Mouse (Mus musculus): Measurements from ENCODE around the gene Myo18a. TPM values are rescaled to one million over a fixed set of nuclear protein-coding genes. Genes with fewer than 3 reads are reported as not detected.

Myo18a gene
- polyA plus RNA-seq, 1 experiment from 2014 or later: 17.3 TPM

- H3K36me3 ChIP-seq: peaks cover 6% of the 10 kb centered on the region
- H3K4me3 ChIP-seq (replicated peaks): no peak overlapping the region; the same call in 1 of the 2 replicates
- no peak for ATAC-seq (ENCODE audit: low read depth)
- H3K27ac ChIP-seq: peak overlapping the region; percentile 70
- 0 out of 2 replicates have a peak overlapping the region, but pooled peaks have one; percentile 56 for H3K9ac ChIP-seq
- H3K4me2 ChIP-seq: peak overlapping the region; percentile 61
- peaks cover 49% of the 10 kb centered on the region for H3K4me1 ChIP-seq (replicated peaks)
- H3K9me3 ChIP-seq (replicated peaks): no peaks in the 10 kb centered on the region
- DNase-seq: no peak
- no peaks in the 10 kb centered on the region for H3K27me3 ChIP-seq
- 64% methylated on average over 9 of the region's 9 CpGs for WGBS (ENCODE audit: insufficient replicate concordance)
Observed at GRCm38 (mm10) chr11:77800491-77800868, 37.4 kb downstream of the Myo18a start.

- Histone ChIP-seq H3K9ac (peak overlapping the region; percentile 56; the same call in 1 of the 2 replicates), H3K4me1 (replicated peaks) (peaks cover 49% of the 10 kb centered on the region)
Observed at GRCm38 (mm10) chr11:77800869-77801701, 38.0 kb downstream of the Myo18a start.

DNA sequence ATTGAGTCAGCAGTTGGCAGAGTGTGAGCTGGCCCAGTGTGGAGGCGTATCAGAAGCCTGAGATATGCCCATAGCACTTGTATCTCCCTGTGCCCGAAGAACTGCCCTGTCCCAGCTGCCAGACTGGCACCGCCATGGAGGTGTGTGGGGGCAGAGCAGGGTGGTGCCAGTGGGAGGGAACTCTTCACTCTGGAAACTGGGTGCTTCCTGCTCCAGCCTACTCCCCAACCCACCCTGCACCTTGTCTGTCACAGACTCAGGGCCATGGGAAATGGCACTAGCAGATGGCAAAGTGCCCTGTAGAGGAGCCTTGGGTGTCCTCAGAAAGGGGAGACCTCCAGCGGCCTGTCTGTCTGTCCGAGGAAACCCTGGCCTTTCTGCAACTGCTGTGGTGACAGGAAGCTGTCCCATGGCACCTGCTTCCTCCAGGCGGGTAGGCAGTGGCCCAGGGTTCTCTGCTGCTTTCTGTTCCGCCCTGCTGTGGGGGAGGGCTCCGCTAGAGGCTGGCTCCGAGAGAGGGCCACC is 39.4 kb downstream of the Myo18a start:
- H3K9ac ChIP-seq: peak overlapping the region; percentile 41; the same call in 1 of the 2 replicates
- H3K4me3 ChIP-seq (replicated peaks): no peak overlapping the region
- H3K27me3 ChIP-seq: no peaks in the 10 kb centered on the region
- peaks cover 3% of the 10 kb centered on the region; the same call in 1 of the 2 replicates for H3K36me3 ChIP-seq
- no peaks in the 10 kb centered on the region for H3K9me3 ChIP-seq (replicated peaks)
- H3K27ac ChIP-seq: peak overlapping the region; percentile 70
- H3K4me2 ChIP-seq: peak overlapping the region; percentile 61
- DNase-seq (no peak), ATAC-seq (ENCODE audit: low read depth) (0 out of 2 replicates have a peak, but pooled peaks have one; percentile 15)
- H3K4me1 ChIP-seq (replicated peaks): peaks cover 54% of the 10 kb centered on the region
- WGBS (ENCODE audit: insufficient replicate concordance): 45% methylated on average over 9 of the region's 9 CpGs

More at GRCm38 (mm10) chr11:77800869-77801701, 38.0 kb downstream of the Myo18a start:
- Histone ChIP-seq H3K27me3 (no peaks in the 10 kb centered on the region), H3K9me3 (replicated peaks) (no peaks in the 10 kb centered on the region), H3K36me3 (peaks cover 3% of the 10 kb centered on the region), H3K27ac (peak overlapping the region; percentile 70), H3K4me3 (replicated peaks) (peak overlapping the region; percentile 39), H3K4me2 (peak overlapping the region; percentile 61)
- 11% methylated on average over 15 of the region's 15 CpGs for WGBS (ENCODE audit: insufficient replicate concordance)
- peak; percentile 90 for ATAC-seq (ENCODE audit: low read depth)
- DNase-seq: no peak

GRCm38 (mm10) chr11:77806218-77806617 is 43.2 kb downstream of the Myo18a start:
- Histone ChIP-seq H3K4me3 (replicated peaks) (no peak overlapping the region), H3K27ac (no peak overlapping the region), H3K4me1 (replicated peaks) (peaks cover 60% of the 10 kb centered on the region), H3K9ac (no peak overlapping the region), H3K4me2 (no peak overlapping the region), H3K36me3 (no peaks in the 10 kb centered on the region; the same call in 1 of the 2 replicates), H3K9me3 (replicated peaks) (no peaks in the 10 kb centered on the region), H3K27me3 (no peaks in the 10 kb centered on the region)
- no peak for DNase-seq
- no peak for ATAC-seq (ENCODE audit: low read depth)
- WGBS (ENCODE audit: insufficient replicate concordance): 36% methylated on average over 2 of the region's 2 CpGs

DNA sequence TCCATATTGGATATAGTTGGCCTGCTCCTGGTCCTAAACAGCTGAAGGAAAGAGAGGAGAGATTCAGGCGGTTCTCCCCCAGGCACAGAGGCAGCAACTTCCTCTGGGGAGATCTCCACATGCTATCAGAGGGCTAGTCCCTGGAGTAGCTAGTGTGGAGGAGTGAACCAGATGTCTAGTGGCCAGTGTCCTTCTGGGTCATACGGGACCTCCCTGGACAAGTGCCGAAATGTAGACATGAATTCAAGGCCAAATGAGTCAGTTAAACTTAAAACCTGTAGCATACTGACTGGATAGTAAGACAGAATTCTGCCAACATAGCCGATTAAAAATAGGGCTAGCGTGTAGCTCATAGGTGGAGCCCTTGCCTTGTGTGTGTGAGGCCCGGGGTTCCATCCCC is 43.8 kb downstream of the Myo18a start:
- Histone ChIP-seq H3K4me1 (replicated peaks) (peaks cover 57% of the 10 kb centered on the region), H3K36me3 (peaks cover 2% of the 10 kb centered on the region), H3K27ac (no peak overlapping the region), H3K9me3 (replicated peaks) (no peaks in the 10 kb centered on the region), H3K9ac (no peak overlapping the region), H3K4me3 (replicated peaks) (no peak overlapping the region), H3K27me3 (no peaks in the 10 kb centered on the region), H3K4me2 (no peak overlapping the region)
- 72% methylated on average over 6 of the region's 6 CpGs for WGBS (ENCODE audit: insufficient replicate concordance)
- DNase-seq: no peak
- ATAC-seq (ENCODE audit: low read depth): no peak

DNA sequence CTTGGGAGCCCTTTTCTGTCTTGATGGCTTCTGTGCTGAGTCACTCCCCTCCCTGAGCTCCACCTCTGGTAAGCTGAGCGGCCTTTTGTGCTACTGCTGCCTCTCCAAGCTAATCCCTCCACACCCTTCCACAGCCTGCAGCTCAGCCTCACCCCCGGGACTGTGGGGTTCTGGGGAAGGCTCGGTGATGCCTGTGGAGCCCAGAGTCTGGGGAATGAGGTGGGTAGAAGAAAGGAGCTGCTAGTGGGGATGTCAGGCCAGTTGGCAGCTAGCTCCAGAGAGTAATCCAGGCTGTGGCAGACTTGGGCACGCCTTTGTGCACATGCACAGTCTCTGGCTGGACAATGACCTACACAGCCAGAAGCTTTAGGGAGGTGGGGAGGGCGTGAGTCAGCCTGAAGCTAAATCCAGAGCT is 45.0 kb downstream of the Myo18a start:
- Histone ChIP-seq H3K9me3 (replicated peaks) (no peaks in the 10 kb centered on the region), H3K36me3 (peaks cover 11% of the 10 kb centered on the region), H3K27ac (no peak overlapping the region; the same call in 1 of the 2 replicates), H3K4me2 (no peak overlapping the region), H3K27me3 (no peaks in the 10 kb centered on the region), H3K9ac (peak overlapping the region; percentile 15; the same call in 1 of the 2 replicates), H3K4me3 (replicated peaks) (no peak overlapping the region), H3K4me1 (replicated peaks) (peaks cover 46% of the 10 kb centered on the region)
- WGBS (ENCODE audit: insufficient replicate concordance): 63% methylated on average over 5 of the region's 5 CpGs
- no peak for ATAC-seq (ENCODE audit: low read depth)
- no peak for DNase-seq

DNA sequence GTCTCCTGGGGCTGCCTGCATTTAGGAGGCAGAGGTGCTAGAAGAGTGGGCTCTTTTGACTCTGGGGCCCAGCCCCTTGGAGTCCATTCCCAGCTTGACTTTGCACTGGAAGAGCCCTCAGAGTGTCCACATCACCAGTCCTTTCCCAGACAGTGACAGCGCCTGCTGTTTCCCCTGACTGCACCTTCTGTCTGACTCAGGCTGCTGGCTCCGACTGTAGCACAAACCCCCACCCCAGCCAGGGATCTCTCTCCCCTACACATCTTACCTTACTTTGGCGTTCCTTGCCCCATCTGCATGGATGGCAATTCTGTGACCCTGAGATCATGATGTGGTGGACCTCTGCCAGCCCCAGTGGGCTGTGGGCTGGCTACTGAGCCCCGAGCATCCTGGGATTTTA is 46.2 kb downstream of the Myo18a start:
- Histone ChIP-seq H3K4me2 (no peak overlapping the region), H3K9me3 (replicated peaks) (no peaks in the 10 kb centered on the region), H3K9ac (no peak overlapping the region), H3K36me3 (peaks cover 11% of the 10 kb centered on the region), H3K4me3 (replicated peaks) (no peak overlapping the region), H3K27ac (no peak overlapping the region), H3K27me3 (no peaks in the 10 kb centered on the region), H3K4me1 (replicated peaks) (peaks cover 42% of the 10 kb centered on the region)
- ATAC-seq (ENCODE audit: low read depth) (no peak), DNase-seq (no peak)
- 82% methylated on average over 4 of the region's 4 CpGs for WGBS (ENCODE audit: insufficient replicate concordance)

DNA sequence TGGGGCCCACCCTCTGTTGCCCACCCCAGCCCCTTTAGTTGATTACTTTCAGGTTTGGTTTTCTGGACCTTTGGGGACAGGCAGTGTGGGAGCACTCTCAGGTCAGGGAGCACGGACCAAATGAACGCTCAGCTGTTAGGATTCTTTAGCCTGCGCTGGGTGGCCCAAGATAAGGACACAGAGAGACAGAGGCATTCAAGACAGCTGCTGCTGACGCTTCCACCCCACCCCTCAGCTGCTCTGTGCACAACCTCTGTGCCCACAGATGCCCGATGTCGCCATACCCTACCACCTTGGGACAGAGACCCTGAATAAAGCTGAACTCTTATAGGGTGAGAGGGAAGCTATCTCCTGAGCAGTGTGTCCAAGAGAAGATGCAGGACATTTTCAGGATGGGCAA is 47.0 kb downstream of the Myo18a start:
- Histone ChIP-seq H3K4me2 (no peak overlapping the region), H3K27me3 (no peaks in the 10 kb centered on the region), H3K36me3 (peaks cover 11% of the 10 kb centered on the region), H3K27ac (no peak overlapping the region), H3K9me3 (replicated peaks) (no peaks in the 10 kb centered on the region), H3K9ac (no peak overlapping the region), H3K4me3 (replicated peaks) (no peak overlapping the region), H3K4me1 (replicated peaks) (peaks cover 36% of the 10 kb centered on the region)
- no peak for DNase-seq
- 53% methylated on average over 6 of the region's 6 CpGs for WGBS (ENCODE audit: insufficient replicate concordance)
- no peak for ATAC-seq (ENCODE audit: low read depth)

- peaks cover 20% of the 10 kb centered on the region for H3K4me1 ChIP-seq (replicated peaks)
- 78% methylated on average over 2 of the region's 2 CpGs for WGBS (ENCODE audit: insufficient replicate concordance)
- no peak overlapping the region for H3K9ac ChIP-seq
- no peak overlapping the region for H3K4me3 ChIP-seq (replicated peaks)
- ATAC-seq (ENCODE audit: low read depth) (no peak), DNase-seq (no peak)
- H3K4me2 ChIP-seq: no peak overlapping the region
- no peaks in the 10 kb centered on the region for H3K27me3 ChIP-seq
- no peaks in the 10 kb centered on the region for H3K9me3 ChIP-seq (replicated peaks)
- H3K27ac ChIP-seq: no peak overlapping the region
- H3K36me3 ChIP-seq: peaks cover 30% of the 10 kb centered on the region
Observed at GRCm38 (mm10) chr11:77813969-77814368, 50.9 kb downstream of the Myo18a start.

- peaks cover 49% of the 10 kb centered on the region for H3K36me3 ChIP-seq
- ATAC-seq (ENCODE audit: low read depth) (peak; percentile 35; the same call in 1 of the 2 replicates), DNase-seq (peak; percentile 46)
- no peak overlapping the region for H3K27ac ChIP-seq
- no peak overlapping the region for H3K9ac ChIP-seq
- no peak overlapping the region for H3K4me3 ChIP-seq (replicated peaks)
- no peak overlapping the region for H3K4me2 ChIP-seq
- 28% methylated on average over 3 of the region's 3 CpGs for WGBS (ENCODE audit: insufficient replicate concordance)
- H3K4me1 ChIP-seq (replicated peaks): peaks cover 7% of the 10 kb centered on the region; the same call in 1 of the 2 replicates
- no peaks in the 10 kb centered on the region for H3K9me3 ChIP-seq (replicated peaks)
- H3K27me3 ChIP-seq: no peaks in the 10 kb centered on the region
Observed at GRCm38 (mm10) chr11:77816003-77816402, 53.0 kb downstream of the Myo18a start.

- 25% methylated on average over 8 of the region's 8 CpGs for WGBS (ENCODE audit: insufficient replicate concordance)
- Histone ChIP-seq H3K4me3 (replicated peaks) (no peak overlapping the region), H3K27me3 (no peaks in the 10 kb centered on the region), H3K9me3 (replicated peaks) (no peaks in the 10 kb centered on the region), H3K36me3 (peaks cover 77% of the 10 kb centered on the region), H3K4me2 (no peak overlapping the region), H3K27ac (no peak overlapping the region), H3K4me1 (replicated peaks) (0 out of 2 replicates have a peak, but pooled peaks cover 2% of the 10 kb centered on the region), H3K9ac (no peak overlapping the region)
- no peak for ATAC-seq (ENCODE audit: low read depth)
- peak; percentile 32 for DNase-seq
Observed at GRCm38 (mm10) chr11:77821648-77822047, 58.6 kb downstream of the Myo18a start.

Measured in liver, embryonic 13.5 days (tissue).